Mouse (Mus musculus) urinary bladder, adult 2 months (tissue): Measurements from ENCODE around the gene Ap2a2. TPM values are rescaled to one million over a fixed set of nuclear protein-coding genes. Genes with fewer than 3 reads are reported as not detected.
"Not testable (repeated sequence)": the region's sequence is repeated elsewhere in the genome, so short reads cannot be mapped to it uniquely, and the experiment has no call there.

Experiments
- DNase-seq: peaks from one replicate; pipeline ENCODE4 v3.0.0; 2022; ENCODE audit warnings: low spot score
- polyA plus RNA-seq: library from polyadenylated mRNA; depleted of rRNA; stranded (reverse); fragments of >200 nt; gene quantifications from 2 replicates; pipeline ENCODE4 v1.2.3, GENCODE M21; 2012

The Ap2a2 gene
- polyA plus RNA-seq, 1 experiment: 19.8 TPM

DNA sequence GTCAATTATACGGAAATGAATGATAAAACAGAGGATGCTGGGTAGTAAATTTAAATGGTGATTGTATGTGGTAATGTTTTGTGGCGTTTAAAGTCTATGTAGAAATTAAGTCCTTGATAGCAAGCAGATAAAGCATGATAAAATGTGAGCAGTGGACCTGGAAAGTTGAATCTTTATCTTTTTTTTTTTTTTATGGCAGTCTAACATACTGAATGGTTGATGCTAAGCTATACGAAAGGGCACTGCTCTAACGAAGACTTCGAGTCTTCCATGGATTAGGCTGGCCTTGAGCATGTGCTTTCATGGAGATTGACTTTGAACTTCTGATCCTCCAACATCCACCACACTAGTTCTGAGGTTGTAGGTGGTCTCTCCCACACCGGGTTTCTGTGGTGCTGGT, 31.1 kb downstream of the Ap2a2 start:
- no peak for DNase-seq

DNA sequence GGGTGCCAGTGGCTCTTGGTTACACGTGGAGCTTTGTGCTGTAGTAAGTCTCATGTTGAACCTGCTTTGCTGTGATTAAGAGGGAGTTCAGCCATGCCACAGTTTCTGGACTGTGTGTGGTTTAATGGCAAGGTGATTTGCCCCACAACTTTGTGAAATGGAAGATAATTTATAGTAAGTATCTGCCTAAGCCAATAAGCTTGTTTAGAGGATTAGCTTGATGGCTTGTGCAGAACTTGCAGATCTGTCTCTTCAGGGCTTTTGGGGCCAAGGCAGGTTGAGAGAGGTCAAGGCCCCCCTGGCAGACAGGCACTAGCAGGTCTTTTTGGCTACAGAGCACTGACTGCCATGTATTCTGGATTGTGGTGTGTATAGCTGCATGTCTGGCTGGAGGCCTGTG, 35.0 kb downstream of the Ap2a2 start:
- DNase-seq: no peak

- no peak for DNase-seq
These were observed 35.6 kb downstream of the Ap2a2 start for GRCm38 (mm10) chr7:141597563-141597962.

DNA sequence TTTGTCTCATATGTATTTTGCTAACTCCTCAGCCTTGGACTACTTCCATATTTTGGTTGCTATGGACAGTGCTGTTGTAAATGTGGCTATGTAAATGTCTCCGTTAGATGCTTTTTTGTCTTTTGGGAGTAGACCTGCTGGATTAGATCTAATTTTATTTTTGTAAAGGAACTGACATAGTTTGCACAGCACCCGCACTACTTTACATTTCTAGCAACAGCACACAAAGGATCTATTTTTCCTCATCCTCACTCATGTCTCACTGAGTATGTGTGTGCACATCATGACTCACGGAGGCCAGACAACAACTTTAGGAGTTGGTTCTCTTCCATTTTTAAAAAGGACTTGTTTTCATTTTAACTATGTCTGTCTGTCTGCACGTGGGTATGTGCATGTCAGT, 45.7 kb downstream of the Ap2a2 start:
- DNase-seq: no peak

GRCm38 (mm10) chr7:141609719-141610514, 47.9 kb downstream of the Ap2a2 start:
- no peak for DNase-seq

DNA sequence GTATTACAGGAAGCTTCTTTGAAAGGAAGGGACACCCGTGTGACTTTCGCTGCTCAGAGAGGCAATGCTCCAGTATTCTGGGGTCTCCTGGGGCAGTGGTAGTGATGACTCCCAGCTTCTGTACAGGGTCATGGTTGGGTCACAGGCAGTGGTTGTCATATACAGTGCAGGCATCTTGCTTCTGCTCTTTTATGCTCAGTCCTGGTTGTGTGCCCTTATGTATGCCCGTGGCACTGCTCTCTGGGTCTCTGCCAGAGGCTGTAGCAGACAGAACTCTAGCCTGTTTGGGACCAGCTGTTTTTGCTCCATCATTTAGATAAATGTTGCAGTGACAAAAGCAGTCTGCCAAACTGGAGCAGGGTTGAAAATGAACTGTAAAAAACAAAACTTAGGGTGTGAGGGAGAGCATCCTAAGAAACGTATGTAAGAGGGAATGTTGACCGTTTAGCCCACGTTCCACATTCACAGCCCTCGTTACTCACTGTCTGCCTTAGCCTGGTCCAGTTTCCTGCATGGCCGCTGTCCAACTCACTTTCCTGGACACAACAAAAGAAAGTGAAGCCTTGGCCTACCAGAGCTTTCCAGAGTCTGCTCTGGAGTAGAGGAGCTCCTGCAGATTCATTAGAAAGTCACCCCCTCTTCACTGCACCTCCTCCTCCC, 49.9 kb downstream of the Ap2a2 start:
- DNase-seq: no peak

DNA sequence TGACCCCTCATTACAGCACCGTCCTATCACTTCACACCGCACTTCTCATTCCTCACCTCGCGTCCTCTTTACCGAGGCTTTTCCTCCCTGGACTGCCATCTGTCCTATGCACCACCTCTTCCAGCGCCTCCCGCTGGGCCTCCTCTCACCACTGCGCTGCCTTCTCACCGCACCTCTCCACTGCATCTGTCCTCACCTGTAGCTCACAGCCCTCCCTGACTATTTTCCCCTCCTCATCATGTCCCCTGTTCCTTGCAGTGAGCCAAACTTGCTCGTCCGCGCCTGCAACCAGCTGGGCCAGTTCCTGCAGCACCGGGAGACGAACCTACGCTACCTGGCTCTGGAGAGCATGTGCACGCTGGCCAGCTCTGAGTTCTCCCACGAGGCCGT, 50.4 kb downstream of the Ap2a2 start:
- no peak for DNase-seq

GRCm38 (mm10) chr7:141612791-141613190, 50.8 kb downstream of the Ap2a2 start:
- DNase-seq: no peak

DNA sequence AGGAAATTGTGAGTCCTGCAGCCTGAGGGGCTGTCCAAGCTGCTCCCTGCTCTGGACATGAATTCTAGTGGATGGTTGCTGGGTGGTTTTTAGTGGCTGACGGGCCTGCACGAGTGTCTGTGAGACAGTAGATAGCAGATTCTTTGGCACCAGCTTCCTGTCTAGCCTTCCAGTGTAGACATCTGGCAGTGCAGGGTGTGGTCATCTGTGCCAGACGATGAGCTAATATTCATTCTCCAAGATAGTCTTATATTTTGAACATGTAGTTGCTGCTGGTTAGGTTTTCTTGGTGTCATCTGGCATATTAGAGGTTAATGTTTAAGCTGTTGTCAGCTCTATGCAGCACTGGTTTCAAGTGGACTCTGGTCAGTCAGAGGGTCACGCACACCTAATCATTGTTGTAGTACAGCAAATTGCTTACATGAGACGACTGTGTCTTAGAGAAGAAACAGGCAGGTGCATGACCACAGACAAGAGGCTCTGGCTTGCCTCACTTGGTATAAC, 52.4 kb downstream of the Ap2a2 start:
- DNase-seq: no peak

GRCm38 (mm10) chr7:141624214-141624613, 62.2 kb downstream of the Ap2a2 start:
- DNase-seq: no peak

- DNase-seq: no peak
These were observed 63.3 kb downstream of the Ap2a2 start for GRCm38 (mm10) chr7:141625120-141625810.

GRCm38 (mm10) chr7:141628018-141628417, 66.0 kb downstream of the Ap2a2 start:
- DNase-seq: no peak

- DNase-seq: no peak
These were observed 67.3 kb downstream of the Ap2a2 start for GRCm38 (mm10) chr7:141629241-141629640.

DNA sequence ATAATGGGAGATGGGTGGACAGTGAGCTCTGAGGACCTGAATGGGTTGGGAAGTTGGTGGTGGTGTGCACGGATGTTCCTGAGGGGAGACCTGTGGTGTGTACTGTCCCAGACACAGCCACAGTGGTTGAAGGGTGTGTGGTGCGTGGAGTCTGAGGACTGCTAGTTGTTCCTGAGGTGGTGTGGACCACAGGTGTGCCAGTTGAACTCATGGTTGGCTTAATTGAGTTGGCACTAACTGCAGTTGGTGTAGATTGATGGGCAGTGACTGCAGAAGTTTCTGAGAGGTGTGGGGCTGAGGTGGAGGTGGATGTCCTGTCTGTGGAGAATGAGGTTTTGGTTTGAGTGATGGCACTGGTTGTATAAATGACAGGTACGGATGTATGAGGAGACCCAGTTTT, 76.1 kb downstream of the Ap2a2 start:
- DNase-seq: not testable (repeated sequence)

- not testable (repeated sequence) for DNase-seq
These were observed 76.8 kb downstream of the Ap2a2 start for GRCm38 (mm10) chr7:141638513-141639334.

GRCm38 (mm10) chr7:141639335-141639890, 77.4 kb downstream of the Ap2a2 start:
- DNase-seq: not testable (repeated sequence)

GRCm38 (mm10) chr7:141642375-141642774, 80.4 kb downstream of the Ap2a2 start:
- DNase-seq: no peak

GRCm38 (mm10) chr7:141643160-141643559, 81.2 kb downstream of the Ap2a2 start:
- DNase-seq: no peak

DNA sequence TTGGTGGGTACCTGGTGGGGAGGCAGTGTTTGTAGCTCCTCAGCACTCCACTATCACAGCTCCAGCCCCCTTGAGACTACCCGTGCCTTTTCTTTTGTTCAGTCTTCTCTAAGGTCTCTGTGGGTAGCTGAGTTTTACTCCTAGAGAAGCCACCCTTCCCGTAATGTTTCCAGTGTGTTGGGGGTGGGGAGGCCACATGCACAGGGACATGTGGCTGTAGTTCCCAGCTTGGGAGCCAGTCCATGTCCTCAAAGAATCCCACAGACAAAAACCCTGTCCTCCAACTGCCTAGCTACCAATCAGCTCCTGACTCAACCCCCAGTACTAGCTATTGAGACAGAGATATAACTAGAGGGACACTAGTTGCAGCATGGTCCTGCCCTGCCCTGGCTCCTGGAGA, 85.1 kb downstream of the Ap2a2 start:
- DNase-seq: no peak

DNA sequence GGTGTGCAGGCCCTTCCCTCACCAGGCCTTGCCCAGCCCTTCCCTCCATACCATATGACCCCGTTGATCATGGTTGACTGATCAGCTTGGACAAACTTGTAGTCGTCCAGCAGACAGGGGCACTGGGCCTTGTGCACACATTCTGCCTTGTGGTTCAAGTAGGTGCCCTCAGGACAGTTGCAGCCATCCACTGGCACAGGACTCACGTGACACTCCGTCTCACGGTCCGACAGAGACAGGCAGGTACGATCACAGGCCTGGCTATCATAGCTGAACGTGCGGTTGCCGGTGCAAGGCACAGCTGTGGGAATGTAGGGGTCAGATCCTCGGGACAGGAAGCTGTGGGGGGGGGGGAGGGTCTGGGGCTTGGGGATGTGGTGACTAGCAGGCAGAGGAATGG, 85.8 kb downstream of the Ap2a2 start:
- DNase-seq: no peak

DNA sequence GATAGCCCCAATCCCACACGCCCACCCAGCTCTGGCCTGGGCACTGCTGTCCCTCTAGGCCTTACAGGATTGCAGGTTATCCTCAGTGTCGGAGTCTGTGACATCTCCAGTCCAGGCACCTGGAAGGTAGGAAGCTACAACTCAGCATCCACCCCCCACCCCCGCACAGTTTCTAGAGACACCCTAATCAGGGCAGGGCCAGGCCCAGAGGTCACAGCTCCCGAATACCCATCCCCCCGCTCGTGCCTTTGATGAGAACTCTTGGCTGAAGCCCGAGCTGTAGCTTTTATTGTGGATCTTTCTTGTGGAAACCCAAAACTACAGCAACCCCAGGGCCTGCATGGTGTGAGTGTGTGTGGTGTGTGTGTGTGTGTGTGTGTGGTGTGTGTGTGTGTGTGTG, 90.2 kb downstream of the Ap2a2 start:
- DNase-seq: no peak
